Mouse (Mus musculus) hindbrain, embryonic 11.5 days (tissue): ENCODE results near the gene Tcf7l2. TPM values are rescaled to one million over a fixed set of nuclear protein-coding genes. Genes with fewer than 3 reads are reported as not detected.
A peak's percentile ranks its signal among the peaks of the same experiment; 100 is the strongest.

ENCODE experiments used
- ATAC-seq: fragments of 200-750 bp; cut with Nextera tagmentation; 2 replicates; pipeline ENCODE4 v1.8.0; 2017; ENCODE audit warnings: mild to moderate bottlenecking, moderate TSS enrichment, moderate library complexity; ENCODE audit not compliant: low FRiP score
- DNase-seq: peaks from one replicate; pipeline ENCODE4 v3.0.0-alpha.2; 2015; ENCODE audit warnings: low spot score
- H3K27ac ChIP-seq: fragments of 300-500 bp; sonication (generic); 2 replicates; pipeline ENCODE4 v1.5.1; 2014; ENCODE audit warnings: mild to moderate bottlenecking, low read depth, low read length
- H3K27me3 ChIP-seq: fragments of 300-500 bp; sonication (generic); 2 replicates; pipeline ENCODE4 v1.6.1; 2014; ENCODE audit warnings: mild to moderate bottlenecking, low read length, moderate library complexity, mixed read lengths; ENCODE audit not compliant: control insufficient read depth, insufficient read depth
- H3K36me3 ChIP-seq: fragments of 300-500 bp; sonication (generic); 2 replicates; pipeline ENCODE4 v1.6.1; 2014; ENCODE audit warnings: mild to moderate bottlenecking, low read length, moderate library complexity, mixed read lengths; ENCODE audit not compliant: control insufficient read depth, insufficient read depth
- H3K4me1 ChIP-seq: fragments of 300-500 bp; sonication (generic); replicated peaks from 2 replicates; pipeline ENCODE4 v1.6.1; 2014; ENCODE audit warnings: low read length, mixed read lengths; ENCODE audit not compliant: control insufficient read depth, insufficient read depth
- H3K4me2 ChIP-seq: fragments of 300-500 bp; sonication (generic); replicated peaks from 2 replicates; pipeline ENCODE4 v1.6.1; 2014; ENCODE audit warnings: mild to moderate bottlenecking, low read depth, low read length
- H3K4me3 ChIP-seq: fragments of 300-500 bp; sonication (generic); 2 replicates; pipeline ENCODE4 v1.5.1; 2014; ENCODE audit warnings: low read depth, low read length
- H3K9ac ChIP-seq: fragments of 300-500 bp; sonication (generic); 2 replicates; pipeline ENCODE4 v1.6.1; 2014; ENCODE audit warnings: low read depth, low read length
- H3K9me3 ChIP-seq: fragments of 300-500 bp; sonication (generic); 2 replicates; pipeline ENCODE4 v1.6.1; 2016; ENCODE audit warnings: low read length; ENCODE audit not compliant: control insufficient read depth
- whole genome bisulfite sequencing: fragments of 180-500 bp; shearing (Covaris S2); extraction: QIAGEN DNeasy Blood & Tissue Kit; methylation state at CpG from one replicate; pipeline ENCODE4 v1.1.7; 2014; 5-methylcytosine and 5-hydroxymethylcytosine counted together
- polyA plus RNA-seq: library from polyadenylated mRNA; unstranded; fragments of >200 nt; fragmentation: Nextera tagmentation; extraction: Ambion mirVana; gene quantifications from 2 replicates; pipeline ENCODE4 v1.2.1, GENCODE M21; 2014

The Tcf7l2 gene
- polyA plus RNA-seq, 1 experiment from 2014 or later, result 76.9 TPM

GRCm38 (mm10) chr19:55807194-55808053 lies 65.8 kb downstream of the Tcf7l2 start:
- H3K27ac ChIP-seq, result peak overlapping the region; percentile 7; the same call in 1 of the 2 replicates
- H3K9me3 ChIP-seq, result no peaks in the 10 kb centered on the region

GRCm38 (mm10) chr19:55808304-55808703 lies 66.7 kb downstream of the Tcf7l2 start:
- H3K36me3 ChIP-seq, result no peaks in the 10 kb centered on the region
- peaks cover 3% of the 10 kb centered on the region; the same call in 1 of the 2 replicates for H3K4me1 ChIP-seq
- no peak overlapping the region for H3K27ac ChIP-seq
- no peak overlapping the region for H3K9ac ChIP-seq
- no peak overlapping the region for H3K4me2 ChIP-seq
- no peak for DNase-seq
- H3K27me3 ChIP-seq, result no peaks in the 10 kb centered on the region
- H3K9me3 ChIP-seq, result no peaks in the 10 kb centered on the region
- 72% methylated on average over 2 of the region's 2 CpGs for WGBS
- no peak overlapping the region for H3K4me3 ChIP-seq
- ATAC-seq, result no peak

More at GRCm38 (mm10) chr19:55807194-55808053, 65.8 kb downstream of the Tcf7l2 start:
- 29% methylated on average over 20 of the region's 20 CpGs for WGBS
- Histone ChIP-seq H3K36me3 (no peaks in the 10 kb centered on the region), H3K9ac (no peak overlapping the region), H3K4me3 (no peak overlapping the region), H3K4me2 (no peak overlapping the region), H3K27me3 (no peaks in the 10 kb centered on the region), H3K4me1 (peaks cover 3% of the 10 kb centered on the region; the same call in 1 of the 2 replicates)
- DNase-seq (no peak), ATAC-seq (no peak)

- no peak overlapping the region for H3K4me2 ChIP-seq
- WGBS, result 95% methylated on average over 4 of the region's 4 CpGs
- no peak overlapping the region for H3K4me3 ChIP-seq
- no peaks in the 10 kb centered on the region for H3K27me3 ChIP-seq
- H3K36me3 ChIP-seq, result no peaks in the 10 kb centered on the region
- DNase-seq (no peak), ATAC-seq (no peak)
- no peaks in the 10 kb centered on the region for H3K9me3 ChIP-seq
- peaks cover 3% of the 10 kb centered on the region; the same call in 1 of the 2 replicates for H3K4me1 ChIP-seq
- H3K9ac ChIP-seq, result no peak overlapping the region
- H3K27ac ChIP-seq, result no peak overlapping the region
These were observed 67.9 kb downstream of the Tcf7l2 start for GRCm38 (mm10) chr19:55809539-55809938.

- no peaks in the 10 kb centered on the region for H3K27me3 ChIP-seq
- H3K4me1 ChIP-seq, result peaks cover 2% of the 10 kb centered on the region; the same call in 1 of the 2 replicates
- H3K27ac ChIP-seq, result no peak overlapping the region
- ATAC-seq (no peak), DNase-seq (no peak)
- no peak overlapping the region for H3K9ac ChIP-seq
- no peaks in the 10 kb centered on the region for H3K9me3 ChIP-seq
- no peak overlapping the region for H3K4me3 ChIP-seq
- H3K36me3 ChIP-seq, result no peaks in the 10 kb centered on the region
- H3K4me2 ChIP-seq, result no peak overlapping the region
These were observed 70.6 kb downstream of the Tcf7l2 start for GRCm38 (mm10) chr19:55812236-55812635.

GRCm38 (mm10) chr19:55815010-55815790 lies 73.6 kb downstream of the Tcf7l2 start:
- Histone ChIP-seq H3K4me1 (no peaks in the 10 kb centered on the region), H3K4me3 (no peak overlapping the region), H3K36me3 (no peaks in the 10 kb centered on the region), H3K27me3 (no peaks in the 10 kb centered on the region), H3K9ac (no peak overlapping the region), H3K27ac (no peak overlapping the region), H3K9me3 (no peaks in the 10 kb centered on the region), H3K4me2 (no peak overlapping the region)
- DNase-seq (peak; percentile 33), ATAC-seq (no peak)
- whole genome bisulfite sequencing, result 57% methylated on average over 15 of the region's 15 CpGs

GRCm38 (mm10) chr19:55816974-55817373 lies 75.4 kb downstream of the Tcf7l2 start:
- Histone ChIP-seq H3K9ac (no peak overlapping the region), H3K4me2 (no peak overlapping the region), H3K4me3 (no peak overlapping the region), H3K4me1 (no peaks in the 10 kb centered on the region), H3K27me3 (no peaks in the 10 kb centered on the region), H3K36me3 (no peaks in the 10 kb centered on the region), H3K9me3 (no peaks in the 10 kb centered on the region), H3K27ac (no peak overlapping the region)
- no peak for ATAC-seq
- WGBS, result 84% methylated on average over 7 of the region's 7 CpGs
- no peak for DNase-seq

GRCm38 (mm10) chr19:55820202-55820601 lies 78.6 kb downstream of the Tcf7l2 start:
- 97% methylated on average over 7 of the region's 7 CpGs for WGBS
- no peak overlapping the region for H3K4me3 ChIP-seq
- no peak for ATAC-seq

GRCm38 (mm10) chr19:55825001-55825827 lies 83.6 kb downstream of the Tcf7l2 start:
- Histone ChIP-seq H3K4me2 (no peak overlapping the region), H3K9ac (no peak overlapping the region), H3K4me3 (no peak overlapping the region), H3K9me3 (no peaks in the 10 kb centered on the region), H3K36me3 (no peaks in the 10 kb centered on the region), H3K27ac (no peak overlapping the region), H3K4me1 (no peaks in the 10 kb centered on the region), H3K27me3 (no peaks in the 10 kb centered on the region)
- DNase-seq (no peak), ATAC-seq (no peak)
- 69% methylated on average over 8 of the region's 8 CpGs for WGBS

More at GRCm38 (mm10) chr19:55820202-55820601, 78.6 kb downstream of the Tcf7l2 start:
- Histone ChIP-seq H3K27ac (no peak overlapping the region), H3K4me2 (no peak overlapping the region), H3K27me3 (no peaks in the 10 kb centered on the region), H3K9me3 (no peaks in the 10 kb centered on the region), H3K4me1 (no peaks in the 10 kb centered on the region), H3K9ac (no peak overlapping the region), H3K36me3 (no peaks in the 10 kb centered on the region)
- DNase-seq, result no peak
